Mouse (Mus musculus): ENCODE measurements at regions not wholly inside any gene's neighbourhood (a gene's known extent, or its start where the extent isn't known, plus 50 kb on each side); places are given as distances from the start of the nearest gene placed in this dataset.
"Not testable (repeated sequence)": the region's sequence is repeated elsewhere in the genome, so short reads cannot be mapped to it uniquely, and the experiment has no call there.

- not testable (repeated sequence) for DNase-seq (ENCODE audit: low read depth, low spot score)
Observed at GRCm38 (mm10) chr12:20802027-20802426, 188.2 kb upstream of the Asap2 start.

DNA sequence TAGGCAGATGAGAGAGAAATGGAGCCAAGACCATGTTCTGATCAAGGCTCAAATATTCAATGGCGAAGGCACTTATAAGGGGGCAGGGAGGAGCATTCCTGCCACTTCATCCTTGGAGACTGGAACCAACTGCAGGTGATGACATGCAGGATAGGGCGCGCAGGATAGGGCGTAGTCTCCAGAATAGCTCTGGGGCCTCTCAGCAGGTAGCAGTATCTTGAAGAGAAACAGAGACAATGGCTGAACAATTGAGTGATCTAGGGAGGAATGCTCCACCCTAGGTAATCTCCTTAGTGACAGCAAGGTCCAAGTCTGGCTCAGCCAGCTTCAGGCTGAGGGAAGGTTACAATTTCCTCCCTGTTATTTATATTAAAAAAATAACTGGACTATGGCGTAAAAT is 184.8 kb upstream of the Asap2 start:
- not testable (repeated sequence) for DNase-seq (ENCODE audit: low read depth, low spot score)

- DNase-seq (ENCODE audit: low read depth, low spot score), result no peak
Observed at GRCm38 (mm10) chr12:20806681-20807080, 183.6 kb upstream of the Asap2 start.

DNA sequence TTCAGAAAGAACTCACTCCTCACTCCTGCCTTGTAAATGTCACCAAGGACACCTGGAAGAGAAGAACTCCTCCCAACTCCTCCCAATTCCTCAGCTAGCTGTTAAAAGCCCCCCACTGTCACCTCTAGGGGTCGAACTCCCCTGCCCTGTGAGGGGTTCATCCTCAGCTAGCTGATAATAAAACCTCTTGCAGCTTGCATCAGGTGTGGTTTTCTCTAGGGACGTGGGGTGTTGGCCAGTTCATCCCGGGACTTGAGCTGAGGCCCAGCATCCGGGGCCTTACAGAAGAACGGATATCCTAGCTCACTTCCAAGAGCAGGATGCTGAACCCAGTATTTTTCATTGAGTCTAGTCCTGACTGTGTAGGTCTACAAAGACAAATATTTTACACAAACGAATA is 176.4 kb upstream of the Asap2 start:
- DNase-seq (ENCODE audit: low read depth, low spot score), result not testable (repeated sequence)

DNA sequence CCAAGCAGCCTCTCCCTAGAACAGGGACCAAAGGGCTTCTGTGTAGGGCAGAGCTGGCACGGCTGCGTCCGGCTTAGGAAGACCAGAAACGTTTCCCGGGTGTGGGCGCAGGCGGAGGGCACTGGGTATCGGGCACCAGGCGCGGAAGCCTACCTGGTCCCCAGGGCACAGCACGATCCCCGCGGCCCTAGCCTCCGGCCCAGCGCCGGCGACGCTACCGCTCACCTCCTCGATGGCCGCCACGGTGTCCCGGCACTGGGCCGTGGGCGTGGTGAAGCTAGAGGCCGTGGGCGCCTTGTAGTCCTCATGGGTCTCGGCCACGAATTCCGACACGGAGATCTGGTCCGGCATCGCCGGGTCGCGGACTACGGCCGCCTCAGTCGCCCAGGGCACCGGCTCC is 175.1 kb upstream of the Asap2 start:
- not testable (repeated sequence) for DNase-seq (ENCODE audit: low read depth, low spot score)

- no peak for DNase-seq (ENCODE audit: low read depth, low spot score)
Observed at GRCm38 (mm10) chr12:20815599-20815998, 174.7 kb upstream of the Asap2 start.

DNA sequence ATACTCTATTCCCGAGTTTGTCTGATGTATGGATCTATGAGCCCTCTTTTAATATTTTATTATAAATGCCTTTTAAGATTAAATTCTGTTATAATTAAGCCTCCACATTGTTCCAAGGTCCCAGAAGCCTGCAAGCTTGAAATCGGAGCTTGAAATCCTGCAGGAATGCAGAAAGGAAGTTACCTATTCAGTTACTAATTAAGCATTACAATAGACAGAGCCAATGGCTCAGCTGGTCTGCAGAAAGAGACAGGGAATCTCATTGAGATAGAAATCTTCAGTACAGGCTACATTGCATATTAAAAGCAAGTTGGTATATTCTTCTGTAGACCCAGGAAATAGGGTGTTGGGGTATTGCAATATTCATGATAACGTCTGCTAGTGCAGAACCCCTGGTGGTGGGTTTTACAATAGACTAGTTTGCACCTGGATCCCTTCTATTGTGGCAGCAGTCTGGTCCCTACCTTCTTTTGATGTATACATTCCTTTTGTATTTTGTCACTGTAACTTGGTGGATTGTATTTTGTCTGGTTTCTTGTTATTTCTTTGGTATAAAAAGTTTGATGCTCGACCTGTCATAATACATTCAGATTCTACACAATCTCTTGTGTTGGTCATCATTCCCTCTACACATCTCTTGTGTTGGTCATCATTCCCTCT is 146.5 kb upstream of the Asap2 start:
- not testable (repeated sequence) for DNase-seq (ENCODE audit: low read depth, low spot score)

GRCm38 (mm10) chr12:20844873-20845272 is 145.4 kb upstream of the Asap2 start:
- peak; percentile 4 for DNase-seq (ENCODE audit: low read depth, low spot score)

DNA sequence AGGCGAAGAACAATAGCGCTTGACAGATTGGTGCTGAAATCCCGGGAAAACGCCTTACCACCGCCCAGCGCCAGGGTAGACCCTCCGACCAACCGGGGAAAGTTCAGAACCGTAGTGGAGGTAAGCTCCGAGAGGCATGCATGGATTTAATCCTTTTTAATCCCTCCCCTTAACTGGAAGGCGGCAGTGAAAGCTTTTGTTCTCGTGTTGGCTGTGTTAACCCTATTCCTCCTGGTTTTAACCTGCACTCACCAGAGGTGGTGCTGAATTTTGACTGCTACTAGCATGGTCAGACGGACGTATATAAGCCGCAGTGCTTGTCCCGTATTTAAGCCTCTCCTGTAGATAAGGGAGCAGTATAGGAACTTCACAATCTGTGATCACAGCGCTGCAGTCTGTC is 145.0 kb upstream of the Asap2 start:
- no peak for DNase-seq (ENCODE audit: low read depth, low spot score)

DNA sequence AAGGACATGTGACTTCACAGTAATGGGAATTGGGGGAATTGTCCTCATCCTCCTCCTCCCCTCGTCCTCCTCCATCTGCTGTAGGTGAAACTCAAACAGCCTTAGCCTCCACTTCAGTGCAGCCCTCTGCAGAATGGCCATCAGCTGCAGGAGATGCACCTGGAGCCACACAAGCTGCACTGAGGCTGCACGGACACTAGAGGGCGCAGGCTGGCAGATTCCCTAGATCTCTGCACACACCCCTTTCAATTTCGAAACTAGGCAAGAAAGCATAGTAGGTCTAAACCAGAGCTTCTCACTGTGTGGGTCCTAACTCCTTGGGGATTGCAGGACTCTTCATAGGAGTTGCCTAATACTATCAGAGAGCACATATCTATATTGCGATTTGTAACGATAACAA is 106.2 kb upstream of the Asap2 start:
- DNase-seq (ENCODE audit: low read depth, low spot score), result not testable (repeated sequence)

- peak; percentile 47 for DNase-seq (ENCODE audit: low read depth, low spot score)
Observed at GRCm38 (mm10) chr12:20920653-20921397, 69.4 kb upstream of the Asap2 start.

- DNase-seq (ENCODE audit: low read depth, low spot score), result not testable (repeated sequence)
Observed at GRCm38 (mm10) chr12:20921398-20922023, 68.7 kb upstream of the Asap2 start.

GRCm38 (mm10) chr12:20928966-20929365 is 61.3 kb upstream of the Asap2 start:
- peak; percentile 39 for DNase-seq (ENCODE audit: low read depth, low spot score)

Measured in retina, postnatal 7 days (tissue).